Mouse (Mus musculus): Measurements from ENCODE around the gene Sys1. TPM values are rescaled to one million over a fixed set of nuclear protein-coding genes. Genes with fewer than 3 reads are reported as not detected.

Sys1 gene
- polyA plus RNA-seq, 1 experiment = not detected

GRCm38 (mm10) chr2:164445399-164446085 lies 11.2 kb upstream of the Sys1 start:
- TF ChIP-seq POLR2A (IDR thresholded peaks at IDR 0.05; ENCODE audit: insufficient read depth, low read depth, low read length) (no peak), CTCF (IDR thresholded peaks at IDR 0.05; ENCODE audit: insufficient read depth, low read depth, low read length) (no peak)
- no peak overlapping the region for H3K4me3 ChIP-seq (ENCODE audit: insufficient read depth, low read depth, low read length)
- peaks cover 11% of the 10 kb centered on the region for H3K4me1 ChIP-seq (ENCODE audit: control insufficient read depth, insufficient read depth, low read length)
- H3K27ac ChIP-seq (ENCODE audit: insufficient read depth, low read depth, low read length) = no peak overlapping the region
- 85% methylated on average over 3 of the region's 3 CpGs for WGBS

GRCm38 (mm10) chr2:164446086-164446469 lies 10.7 kb upstream of the Sys1 start:
- Histone ChIP-seq H3K4me3 (ENCODE audit: insufficient read depth, low read depth, low read length) (no peak overlapping the region), H3K4me1 (ENCODE audit: control insufficient read depth, insufficient read depth, low read length) (peaks cover 11% of the 10 kb centered on the region), H3K27ac (ENCODE audit: insufficient read depth, low read depth, low read length) (no peak overlapping the region)
- TF ChIP-seq POLR2A (IDR thresholded peaks at IDR 0.05; ENCODE audit: insufficient read depth, low read depth, low read length) = no peak
- TF ChIP-seq CTCF (IDR thresholded peaks at IDR 0.05; ENCODE audit: insufficient read depth, low read depth, low read length) = no peak
- 87% methylated on average over 3 of the region's 3 CpGs for WGBS

GRCm38 (mm10) chr2:164448140-164448539 lies 8.6 kb upstream of the Sys1 start:
- 85% methylated on average over 1 of the region's 1 CpGs for WGBS
- H3K4me1 ChIP-seq (ENCODE audit: control insufficient read depth, insufficient read depth, low read length) = 0 out of 2 replicates have a peak, but pooled peaks cover 4% of the 10 kb centered on the region
- no peak overlapping the region for H3K27ac ChIP-seq (ENCODE audit: insufficient read depth, low read depth, low read length)

GRCm38 (mm10) chr2:164448921-164449320 lies 7.8 kb upstream of the Sys1 start:
- no peak overlapping the region for H3K4me3 ChIP-seq (ENCODE audit: insufficient read depth, low read depth, low read length)
- H3K27ac ChIP-seq (ENCODE audit: insufficient read depth, low read depth, low read length) = no peak overlapping the region
- H3K4me1 ChIP-seq (ENCODE audit: control insufficient read depth, insufficient read depth, low read length) = no peaks in the 10 kb centered on the region
- TF ChIP-seq CTCF (IDR thresholded peaks at IDR 0.05; ENCODE audit: insufficient read depth, low read depth, low read length) (no peak), POLR2A (IDR thresholded peaks at IDR 0.05; ENCODE audit: insufficient read depth, low read depth, low read length) (no peak)
- WGBS = 65% methylated on average over 5 of the region's 5 CpGs

More at GRCm38 (mm10) chr2:164448140-164448539, 8.6 kb upstream of the Sys1 start:
- no peak overlapping the region for H3K4me3 ChIP-seq (ENCODE audit: insufficient read depth, low read depth, low read length)
- no peak for TF ChIP-seq POLR2A (IDR thresholded peaks at IDR 0.05; ENCODE audit: insufficient read depth, low read depth, low read length)
- TF ChIP-seq CTCF (IDR thresholded peaks at IDR 0.05; ENCODE audit: insufficient read depth, low read depth, low read length) = no peak

GRCm38 (mm10) chr2:164449341-164450042 lies 7.3 kb upstream of the Sys1 start:
- Histone ChIP-seq H3K4me1 (ENCODE audit: control insufficient read depth, insufficient read depth, low read length) (no peaks in the 10 kb centered on the region), H3K27ac (ENCODE audit: insufficient read depth, low read depth, low read length) (no peak overlapping the region), H3K4me3 (ENCODE audit: insufficient read depth, low read depth, low read length) (no peak overlapping the region)
- no peak for TF ChIP-seq POLR2A (IDR thresholded peaks at IDR 0.05; ENCODE audit: insufficient read depth, low read depth, low read length)
- no peak for TF ChIP-seq CTCF (IDR thresholded peaks at IDR 0.05; ENCODE audit: insufficient read depth, low read depth, low read length)
- 90% methylated on average over 14 of the region's 14 CpGs for WGBS

- Histone ChIP-seq H3K4me3 (ENCODE audit: insufficient read depth, low read depth, low read length) (no peak overlapping the region), H3K4me1 (ENCODE audit: control insufficient read depth, insufficient read depth, low read length) (peaks cover 3% of the 10 kb centered on the region), H3K27ac (ENCODE audit: insufficient read depth, low read depth, low read length) (no peak overlapping the region)
- TF ChIP-seq CTCF (IDR thresholded peaks at IDR 0.05; ENCODE audit: insufficient read depth, low read depth, low read length) (no peak), POLR2A (IDR thresholded peaks at IDR 0.05; ENCODE audit: insufficient read depth, low read depth, low read length) (no peak)
- 45% methylated on average over 13 of the region's 13 CpGs for WGBS
Observed at GRCm38 (mm10) chr2:164452000-164452676, 4.6 kb upstream of the Sys1 start.

- H3K4me1 ChIP-seq (ENCODE audit: control insufficient read depth, insufficient read depth, low read length) = peaks cover 9% of the 10 kb centered on the region
- no peak overlapping the region for H3K4me3 ChIP-seq (ENCODE audit: insufficient read depth, low read depth, low read length)
- no peak for TF ChIP-seq POLR2A (IDR thresholded peaks at IDR 0.05; ENCODE audit: insufficient read depth, low read depth, low read length)
- no peak for TF ChIP-seq CTCF (IDR thresholded peaks at IDR 0.05; ENCODE audit: insufficient read depth, low read depth, low read length)
- no peak overlapping the region for H3K27ac ChIP-seq (ENCODE audit: insufficient read depth, low read depth, low read length)
- WGBS = 89% methylated on average over 14 of the region's 14 CpGs
Observed at GRCm38 (mm10) chr2:164453047-164453757, 3.6 kb upstream of the Sys1 start.

GRCm38 (mm10) chr2:164453887-164454500 lies 2.8 kb upstream of the Sys1 start:
- Histone ChIP-seq H3K4me3 (ENCODE audit: insufficient read depth, low read depth, low read length) (no peak overlapping the region), H3K4me1 (ENCODE audit: control insufficient read depth, insufficient read depth, low read length) (peaks cover 9% of the 10 kb centered on the region), H3K27ac (ENCODE audit: insufficient read depth, low read depth, low read length) (no peak overlapping the region)
- 71% methylated on average over 7 of the region's 7 CpGs for WGBS
- TF ChIP-seq POLR2A (IDR thresholded peaks at IDR 0.05; ENCODE audit: insufficient read depth, low read depth, low read length) (no peak), CTCF (IDR thresholded peaks at IDR 0.05; ENCODE audit: insufficient read depth, low read depth, low read length) (no peak)

Data from olfactory bulb, adult 2 months (tissue).